Mouse (Mus musculus): ENCODE measurements around the gene Eif4e.
A peak's percentile ranks its signal among the peaks of the same experiment; 100 is the strongest.

Eif4e gene

GRCm38 (mm10) chr3:138526073-138526915, at the start of gene Eif4e:
Gene Eif4e (plus strand): TSS chr3:138526179.
- peak; percentile 60 to 69 for DNase-seq (ENCODE audit: low spot score in 2 of 2)

- no peak for DNase-seq (ENCODE audit: low spot score in 2 of 2)
These were observed 46.5 kb upstream of the Eif4e start for GRCm38 (mm10) chr3:138479489-138479888.

- peak in 1 of 2 experiments; percentile 12 for DNase-seq (ENCODE audit: low spot score in 2 of 2)
These were observed 44.3 kb upstream of the Eif4e start for GRCm38 (mm10) chr3:138481526-138482284.

GRCm38 (mm10) chr3:138483240-138483639, 42.7 kb upstream of the Eif4e start:
- no peak for DNase-seq (ENCODE audit: low spot score in 2 of 2)

- DNase-seq (ENCODE audit: low spot score in 2 of 2) = no peak
These were observed 37.2 kb upstream of the Eif4e start for GRCm38 (mm10) chr3:138488584-138489326.

GRCm38 (mm10) chr3:138489327-138490033, 36.5 kb upstream of the Eif4e start, which contains the start of gene Metap1:
Gene Metap1 (minus strand): TSS chr3:138489515.
- DNase-seq (ENCODE audit: low spot score in 2 of 2) = peak; percentile 93 to 96

GRCm38 (mm10) chr3:138490034-138490337, 36.0 kb upstream of the Eif4e start:
- peak in 1 of 2 experiments; percentile 19 for DNase-seq (ENCODE audit: low spot score in 2 of 2)

- DNase-seq (ENCODE audit: low spot score in 2 of 2) = no peak
These were observed 32.3 kb upstream of the Eif4e start for GRCm38 (mm10) chr3:138493668-138494067.

GRCm38 (mm10) chr3:138494565-138494964, 31.4 kb upstream of the Eif4e start:
- no peak for DNase-seq (ENCODE audit: low spot score in 2 of 2)

- DNase-seq (ENCODE audit: low spot score in 2 of 2) = no peak
These were observed 30.5 kb upstream of the Eif4e start for GRCm38 (mm10) chr3:138495166-138496145.

- no peak for DNase-seq (ENCODE audit: low spot score in 2 of 2)
These were observed 27.2 kb upstream of the Eif4e start for GRCm38 (mm10) chr3:138498731-138499130.

GRCm38 (mm10) chr3:138499854-138500740, 25.9 kb upstream of the Eif4e start:
- DNase-seq (ENCODE audit: low spot score in 2 of 2) = no peak

- no peak for DNase-seq (ENCODE audit: low spot score in 2 of 2)
These were observed 22.2 kb upstream of the Eif4e start for GRCm38 (mm10) chr3:138503754-138504153.

GRCm38 (mm10) chr3:138506749-138507148, 19.2 kb upstream of the Eif4e start:
- DNase-seq (ENCODE audit: low spot score in 2 of 2) = no peak

GRCm38 (mm10) chr3:138509581-138509980, 16.4 kb upstream of the Eif4e start:
- DNase-seq (ENCODE audit: low spot score in 2 of 2) = no peak

GRCm38 (mm10) chr3:138510471-138510870, 15.5 kb upstream of the Eif4e start:
- DNase-seq (ENCODE audit: low spot score in 2 of 2) = no peak

GRCm38 (mm10) chr3:138513243-138513642, 12.7 kb upstream of the Eif4e start:
- DNase-seq (ENCODE audit: low spot score in 2 of 2) = no peak

- no peak for DNase-seq (ENCODE audit: low spot score in 2 of 2)
These were observed 11.2 kb upstream of the Eif4e start for GRCm38 (mm10) chr3:138514749-138515148.

GRCm38 (mm10) chr3:138515656-138516370, 10.2 kb upstream of the Eif4e start:
- DNase-seq (ENCODE audit: low spot score in 2 of 2) = peak in 1 of 2 experiments; percentile 25
